Mouse (Mus musculus) lung, postnatal 4 days (tissue): Measurements from ENCODE around the gene Cbx3.

Experiments used
- DNase-seq, 2 experiments: peaks; one replicate each; pipeline ENCODE4 v3.0.0; 2021

Cbx3 gene

DNA sequence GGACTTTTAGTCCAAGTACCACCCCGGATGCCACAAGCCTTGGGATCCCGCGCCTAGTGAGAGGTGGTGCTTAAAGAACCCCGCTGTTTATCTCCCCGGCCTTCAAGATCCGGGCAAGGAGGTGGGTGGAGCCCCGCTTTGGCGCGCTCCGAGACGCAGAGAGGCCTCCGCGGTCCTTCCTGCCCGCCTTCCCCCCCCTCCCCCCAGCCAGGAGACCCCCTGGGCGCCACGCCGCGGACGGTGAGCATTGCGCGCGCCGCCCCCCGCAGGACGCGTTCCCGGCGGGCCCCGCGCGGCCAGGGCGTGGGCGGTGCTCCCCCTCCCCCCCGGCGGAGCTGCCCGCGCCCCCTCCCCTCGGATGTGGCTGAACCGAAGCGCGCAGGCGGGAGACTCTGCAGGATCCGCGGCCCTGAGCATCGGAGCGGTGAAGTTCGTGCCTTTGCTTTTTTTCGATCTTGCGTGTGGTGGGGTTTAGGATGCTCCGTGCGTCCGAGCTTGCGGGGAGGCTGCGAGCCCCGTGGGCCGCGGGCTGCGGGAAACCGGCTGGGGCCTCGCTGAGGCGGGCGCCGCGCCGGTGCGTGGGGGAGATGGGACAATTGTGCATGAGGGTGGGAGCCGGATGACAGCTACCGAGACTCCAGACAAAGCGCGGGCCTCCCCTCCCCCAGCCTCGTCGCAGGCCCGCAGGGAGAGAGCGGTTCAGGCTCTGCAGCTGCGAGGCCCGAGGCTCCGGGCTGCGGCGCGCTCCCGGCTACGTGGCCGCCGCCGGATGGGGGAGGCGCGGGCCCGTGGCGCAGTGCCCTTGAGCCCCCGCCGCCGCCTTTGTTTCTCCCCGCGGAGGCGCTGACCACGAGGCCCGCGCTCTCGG is at the start of gene Cbx3:
Gene Cbx3, plus strand, starts transcription at position 50 of the 868 bp plus-strand sequence.
- peak; percentile 80 to 95 for DNase-seq

DNA sequence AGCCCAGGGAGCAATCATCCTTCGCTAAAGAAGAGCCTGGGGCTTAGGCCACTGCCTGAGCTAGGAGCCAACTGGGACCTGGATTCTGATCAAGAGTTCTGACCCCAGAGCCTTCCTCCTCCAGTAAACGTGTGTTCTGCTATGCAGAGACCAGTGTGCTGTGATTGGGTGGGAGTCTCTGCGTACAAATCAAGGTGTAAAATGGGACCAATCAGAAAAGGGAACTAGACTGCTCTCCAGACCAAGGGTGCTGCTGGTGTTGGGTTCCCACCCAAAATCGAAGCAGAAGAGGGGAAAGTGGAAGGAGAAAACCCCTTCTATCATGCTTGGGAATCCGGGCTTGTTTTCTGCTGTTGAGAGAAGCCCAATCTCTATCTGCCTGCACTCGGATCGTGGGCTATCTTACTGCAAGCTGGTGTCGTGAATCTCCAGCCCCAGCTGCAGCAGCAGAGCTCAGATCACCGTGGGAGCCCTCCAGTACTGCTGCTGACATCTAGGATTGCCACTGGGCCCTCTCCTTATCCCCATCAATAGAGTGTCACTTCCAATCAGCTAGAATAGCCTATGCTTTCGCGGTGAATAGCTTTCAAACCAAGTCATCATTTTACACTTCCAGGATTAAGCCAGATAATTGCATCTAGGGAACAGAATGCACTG is 46.6 kb upstream of the Cbx3 start:
- no peak for DNase-seq

DNA sequence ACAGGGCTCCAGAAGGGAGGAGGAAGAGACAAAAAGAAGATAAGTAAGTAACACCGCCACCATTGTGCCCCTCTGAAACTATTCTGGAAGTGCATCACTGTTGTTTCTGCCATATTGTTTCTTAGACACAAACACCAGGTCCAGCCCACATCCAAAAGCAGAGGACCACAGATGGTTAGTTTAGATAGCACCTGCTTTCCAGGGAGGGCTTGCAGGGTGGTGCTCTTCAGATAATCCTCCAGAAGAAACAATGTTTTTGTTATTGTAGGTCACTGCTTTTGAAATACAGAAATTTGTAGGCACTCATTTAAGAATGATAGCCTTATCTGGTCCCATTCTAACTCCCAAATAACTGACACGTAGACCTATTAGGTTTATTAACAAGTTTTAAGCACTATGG is 45.6 kb upstream of the Cbx3 start:
- DNase-seq = no peak

GRCm38 (mm10) chr6:51432535-51433397 is 37.4 kb upstream of the Cbx3 start, which contains the start of gene Nfe2l3:
Gene Nfe2l3 (plus strand): TSS chr6:51432670.
- peak; percentile 63 to 77 for DNase-seq

DNA sequence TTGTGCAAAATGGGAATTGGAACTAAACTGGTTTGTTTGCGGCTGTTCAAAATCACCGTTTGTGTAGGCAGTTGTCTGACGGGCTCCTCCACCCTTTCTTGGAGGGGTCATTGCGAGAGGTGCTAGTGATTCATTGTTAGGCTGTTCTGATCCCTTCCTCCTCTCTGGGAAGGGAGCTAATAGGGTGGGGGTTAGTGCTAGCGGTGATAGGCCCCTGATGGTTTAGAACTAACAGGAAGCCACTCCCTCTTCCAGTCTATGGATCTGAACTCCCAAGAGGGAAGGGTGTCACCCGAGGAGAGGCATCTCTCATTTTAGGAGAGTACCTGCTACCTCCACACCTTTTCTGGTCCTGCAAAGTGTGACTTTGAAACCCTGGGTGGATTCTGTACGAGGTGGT is 35.9 kb upstream of the Cbx3 start:
- no peak for DNase-seq

- peak; percentile 34 to 42 for DNase-seq
Measured at GRCm38 (mm10) chr6:51437665-51438064, 32.5 kb upstream of the Cbx3 start.

- DNase-seq = no peak
Measured at GRCm38 (mm10) chr6:51438826-51439330, 31.3 kb upstream of the Cbx3 start.

DNA sequence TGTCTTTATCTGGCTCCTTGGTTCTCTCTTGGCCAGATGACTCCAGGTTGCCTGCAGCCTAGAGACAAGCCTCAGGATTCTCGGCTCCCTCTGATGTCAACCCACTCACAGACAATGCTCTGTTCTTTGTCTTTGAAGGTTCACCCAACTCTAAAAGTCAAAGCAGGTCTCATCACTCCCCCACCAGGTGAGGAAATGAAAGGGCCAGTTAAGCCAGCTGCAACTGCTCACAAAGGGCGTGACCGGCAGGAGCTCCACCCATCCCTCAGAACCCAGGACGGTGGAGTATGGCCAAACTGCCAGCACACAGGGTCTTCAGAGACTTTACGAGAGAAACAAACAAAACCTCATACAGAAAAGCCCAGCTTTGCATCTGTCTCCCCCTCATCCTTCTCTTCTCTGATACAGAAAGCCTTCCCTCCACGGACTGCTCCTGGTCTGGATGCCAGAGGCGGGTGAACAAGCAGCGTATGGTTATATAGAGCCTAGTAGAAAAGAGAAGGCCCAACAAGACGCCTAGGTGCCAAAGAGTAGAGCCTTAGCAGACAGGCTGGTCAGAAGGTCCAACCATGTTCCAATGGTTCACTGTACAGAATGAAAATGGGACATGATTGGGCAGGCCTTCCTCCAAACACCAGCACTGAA is 27.8 kb upstream of the Cbx3 start:
- no peak for DNase-seq

DNA sequence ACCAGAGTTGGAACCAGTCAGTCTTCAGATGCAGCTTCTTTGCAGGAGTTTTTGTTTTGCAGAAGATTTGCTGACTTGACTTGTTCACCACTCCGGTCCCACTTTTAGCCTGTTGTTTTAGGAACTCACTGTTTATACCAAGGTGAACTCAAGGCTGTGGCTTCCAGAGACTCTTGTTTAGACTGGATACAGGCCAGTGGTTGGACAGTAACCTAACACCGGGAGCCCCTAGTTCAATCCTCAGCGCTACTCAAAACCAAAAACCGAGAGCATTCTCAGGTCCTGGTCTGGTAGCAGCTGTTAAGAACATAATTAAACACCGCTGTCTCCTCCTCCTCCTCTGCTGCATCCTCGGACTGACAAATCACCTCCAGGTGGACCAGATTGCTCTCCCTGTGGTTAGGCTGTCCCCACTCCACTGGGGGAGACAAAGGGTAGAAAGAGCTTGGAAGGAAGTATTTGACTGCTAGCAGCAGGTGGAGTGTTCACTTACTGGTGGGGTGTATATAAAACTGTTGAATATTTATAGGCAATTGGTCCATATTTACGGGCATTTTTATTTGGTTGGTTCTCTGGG is 17.1 kb upstream of the Cbx3 start:
- no peak for DNase-seq

DNA sequence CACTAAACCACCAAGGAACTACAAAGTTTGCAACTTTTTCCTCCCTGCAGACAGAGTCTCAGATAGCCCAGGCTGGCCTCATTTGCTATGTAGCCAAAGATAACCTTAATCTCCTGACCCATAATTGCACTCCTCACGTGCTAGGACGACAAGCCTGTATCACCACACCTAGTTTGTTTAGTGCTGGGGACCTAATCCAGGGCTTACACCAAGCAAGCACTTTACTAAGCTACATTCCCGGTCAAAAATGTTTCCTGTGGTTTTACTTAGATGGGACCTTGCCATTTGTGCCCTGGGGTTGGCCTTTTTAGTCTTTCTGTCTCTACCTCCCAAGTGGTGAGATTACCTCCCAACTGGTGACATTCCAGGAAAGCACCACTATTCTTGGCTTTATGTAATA is 15.2 kb upstream of the Cbx3 start:
- no peak for DNase-seq

DNA sequence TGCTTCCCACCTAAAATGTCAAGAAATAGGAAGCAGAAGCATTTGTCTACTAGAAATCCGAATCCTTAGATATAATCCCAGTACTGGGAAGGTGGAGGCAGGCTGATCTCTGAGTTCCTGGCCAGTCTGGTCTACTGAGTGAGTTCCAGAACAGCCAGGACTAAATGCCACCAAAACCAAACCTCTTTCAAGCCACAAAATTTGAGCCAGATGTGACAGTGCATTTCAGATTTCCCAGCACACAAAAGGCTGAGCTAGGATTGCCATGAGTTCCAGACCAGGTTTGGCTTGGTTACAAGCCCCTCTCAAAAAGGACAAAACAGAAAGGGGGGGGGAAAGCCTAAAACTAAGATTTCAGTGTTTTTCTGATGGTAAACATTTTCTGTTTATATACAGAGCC is 14.0 kb upstream of the Cbx3 start:
- DNase-seq = no peak

DNA sequence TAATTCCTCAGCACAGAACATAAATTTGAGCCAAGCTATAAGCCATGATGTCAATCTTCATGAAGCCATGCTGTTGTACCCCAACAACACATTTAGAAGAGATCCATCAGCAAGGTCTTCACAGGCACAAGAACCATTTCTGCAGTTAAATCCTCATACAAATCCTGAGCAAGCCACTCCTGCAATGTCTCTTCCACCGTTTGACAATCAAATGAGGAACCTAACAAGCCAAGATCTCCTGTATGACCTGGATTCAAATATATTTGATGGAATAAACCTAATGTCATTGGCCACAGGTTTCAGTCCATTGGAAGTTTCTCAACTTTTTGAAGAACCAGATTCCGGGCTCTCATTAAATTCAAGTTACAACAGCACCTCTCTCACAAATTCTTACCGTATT is 12.9 kb upstream of the Cbx3 start:
- DNase-seq = no peak

- no peak for DNase-seq
Measured at GRCm38 (mm10) chr6:51457770-51458387, 12.3 kb upstream of the Cbx3 start.

- peak in 1 of 2 experiments; percentile 12 for DNase-seq
Measured at GRCm38 (mm10) chr6:51458925-51459312, 11.2 kb upstream of the Cbx3 start.

DNA sequence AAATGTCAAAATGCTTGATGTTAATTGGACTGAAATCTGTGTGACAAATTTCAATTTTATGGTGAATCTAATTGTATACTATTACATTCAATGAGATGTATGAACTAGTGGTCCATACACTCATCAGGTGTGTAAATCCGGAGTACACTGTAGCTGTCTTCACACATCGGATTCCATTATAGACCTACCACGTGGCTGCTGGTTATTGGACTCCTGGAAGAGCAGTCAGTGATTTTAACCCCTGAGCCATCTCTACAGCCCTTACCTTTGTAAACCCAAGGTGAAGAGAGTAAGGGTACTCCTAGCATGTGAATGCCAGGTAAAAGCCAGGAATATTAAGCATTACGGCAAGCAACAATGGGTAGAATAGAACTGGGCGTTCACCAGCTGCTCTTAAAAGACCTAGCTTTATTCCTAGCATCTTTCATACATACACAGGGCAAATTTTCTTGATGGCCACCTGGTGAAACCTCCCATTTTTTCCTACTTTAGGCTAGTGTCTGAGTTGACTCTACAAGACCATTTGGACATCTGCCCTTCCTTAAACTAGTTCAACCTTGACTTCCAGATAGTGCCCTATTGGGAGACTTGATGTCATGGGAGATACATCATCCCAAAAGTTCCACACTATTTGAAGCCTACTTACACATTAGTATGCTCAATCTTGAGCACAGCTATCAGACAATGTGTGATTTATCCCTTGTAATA is 10.7 kb upstream of the Cbx3 start:
- no peak for DNase-seq

- no peak for DNase-seq
Measured at GRCm38 (mm10) chr6:51460021-51460360, 10.2 kb upstream of the Cbx3 start.

GRCm38 (mm10) chr6:51460363-51460762 is 9.8 kb upstream of the Cbx3 start:
- DNase-seq = no peak

DNA sequence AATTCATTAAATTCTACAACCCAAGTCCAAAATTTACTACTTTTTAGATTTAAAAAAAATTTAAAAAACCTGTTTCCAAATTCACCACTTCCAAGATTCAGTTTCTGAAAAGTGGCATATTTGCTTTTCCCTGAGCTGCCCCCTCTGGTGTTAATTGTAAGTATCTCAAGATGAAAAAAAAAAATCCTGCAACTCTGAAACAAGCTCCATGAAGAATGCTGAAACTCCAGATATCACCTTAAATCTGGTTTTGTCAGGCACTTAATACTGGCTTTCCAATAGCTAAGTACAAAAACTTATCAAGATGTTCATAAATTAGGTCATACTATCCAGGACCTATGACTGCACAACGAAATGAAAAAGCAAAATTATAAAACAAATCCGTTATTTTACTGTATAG is 2.5 kb upstream of the Cbx3 start:
- DNase-seq = no peak

DNA sequence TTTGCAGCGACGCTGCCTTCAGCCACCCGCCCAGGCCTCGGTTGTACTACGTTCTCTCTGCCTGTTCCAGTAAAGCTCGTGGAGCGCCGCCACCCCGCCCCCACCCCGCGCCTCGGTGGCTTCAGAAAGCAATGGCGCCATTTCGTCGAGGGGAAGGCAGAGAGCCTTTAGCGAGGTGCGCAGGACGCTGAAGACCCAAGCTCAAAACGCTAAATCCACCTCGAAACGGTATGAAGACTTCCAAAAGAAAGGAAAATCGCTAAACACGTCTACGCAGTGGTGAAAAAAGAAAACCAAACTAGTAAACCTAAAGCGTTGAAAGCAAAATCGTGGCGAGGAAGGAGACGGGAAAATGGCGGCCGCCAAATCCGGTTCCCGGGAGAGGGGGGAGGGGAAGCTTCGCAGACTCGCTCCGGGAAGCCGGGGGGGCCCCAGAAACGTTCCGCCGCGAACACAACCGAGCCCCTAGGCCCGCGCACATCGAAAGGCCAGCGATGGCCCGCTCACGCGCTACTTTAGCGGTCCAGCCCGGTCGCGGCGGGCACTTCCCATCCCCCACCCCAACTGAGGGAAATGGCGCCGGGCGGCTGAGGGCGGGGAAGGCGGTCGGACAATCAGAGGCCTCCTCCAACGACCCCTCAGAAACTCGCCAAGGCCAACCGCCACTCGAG is 1.1 kb upstream of the Cbx3 start:
- DNase-seq = peak; percentile 77 to 84

GRCm38 (mm10) chr6:51469715-51470310 is 347 bp upstream of the Cbx3 start, which contains the start of gene Hnrnpa2b1:
Gene Hnrnpa2b1 (minus strand): TSS chr6:51469894.
- peak; percentile 98 to 99 for DNase-seq
